In genomic region chr11:97899822-97900221, GRCm38 (mm10) we compare ENCODE assay signal across 8 mouse cellular contexts. TPM values are rescaled to one million over a fixed set of nuclear protein-coding genes. Genes with fewer than 3 reads are reported as not detected.
DNase-seq lines count a peak whose midpoint lies in the region; ATAC-seq and TF ChIP-seq lines count a peak whose summit lies in the region.

No protein-coding gene starts in this region.

- peak; percentile 79 for TF ChIP-seq CTCF in G1E (IDR thresholded peaks at IDR 0.05; ENCODE audit: low read depth, low read length)

- H3K4me3 ChIP-seq in G1E (ENCODE audit: low read depth, low read length), result no peak overlapping the region

- peaks cover 7% of the 10 kb centered on the region for H3K27me3 ChIP-seq in G1E (ENCODE audit: insufficient read depth, low read length)

- ATAC-seq in G1E (ENCODE audit: extremely low read depth, insufficient number of reproducible peaks, low FRiP score, poor library complexity, severe bottlenecking), result no peak

- H3K4me1 ChIP-seq in G1E (ENCODE audit: insufficient read depth, low read depth, low read length), result no peaks in the 10 kb centered on the region; the same call in 1 of the 2 replicates

- no peaks in the 10 kb centered on the region for H3K9me3 ChIP-seq in G1E (replicated peaks)

- DNase-seq in G1E (ENCODE audit: low spot score), result peak; percentile 55
- peak; percentile 68 for DNase-seq in c-Kit-negative CD71-positive TER-119-positive erythroid progenitor cells, embryonic 14.5 days (ENCODE audit: low read depth, low spot score)
- peak; percentile 75 for DNase-seq in fibroblast of lung, adult 2 months (ENCODE audit: low read depth)
- DNase-seq in heart, postnatal 4 days, result peak; percentile 93
- DNase-seq in layer of hippocampus, adult 8-10 months (ENCODE audit: low spot score in 2 of 2), result peak; percentile 77 to 92
- DNase-seq in lung, postnatal 14 days, result peak; percentile 96
- DNase-seq in right cerebral cortex, adult 18-20 months, result peak; percentile 85
- DNase-seq in urinary bladder, postnatal 10 days (ENCODE audit: low spot score), result peak; percentile 63

- H3K36me3 ChIP-seq in G1E (replicated peaks), result no peaks in the 10 kb centered on the region

RNA-seq across cellular contexts. Expression of gene Fbxo47, which starts 15.9 kb away (rescaled TPM):
- total RNA-seq in G1E (2014; fragmentation: Nextera tagmentation) (0.58 and 1.9 TPM in 2 replicates), G1E (2017) (0.55 and 0.70 TPM in 2 replicates)
- polyA plus RNA-seq in G1E (2012), result not detected in 2 replicates
- total RNA-seq in heart, postnatal 4 days (2021), result 1 to 10 TPM in 1 of 2 experiments, under 1 TPM in 1; 0.79 to 1.2 TPM
- total RNA-seq in layer of hippocampus, adult 8-10 months (2022), result 1 to 10 TPM; 1.9 to 4.6 (median 2.4) TPM

RNA-seq across cellular contexts. Expression of gene B230217C12Rik, which starts 59.2 kb away (rescaled TPM):
- total RNA-seq in G1E (2014; fragmentation: Nextera tagmentation) (not detected in 2 replicates), G1E (2017) (0.16 TPM in 1 of 2 replicates, not detected in the other)
- polyA plus RNA-seq in G1E (2012), result not detected in 2 replicates
- total RNA-seq in heart, postnatal 4 days (2021), result under 1 TPM; 0.77 to 0.79 TPM
- total RNA-seq in layer of hippocampus, adult 8-10 months (2022), result 10 to 100 TPM; 58.6 to 70.2 (median 68.1) TPM

Comparison
In these comparisons a context has a peak if more than half of its experiments do, and no peak if none do; other contexts are left out.
1. RNA of gene B230217C12Rik, which starts 59.2 kb away (total RNA-seq): 58.6 to 70.2 TPM in layer of hippocampus, adult 8-10 months; 0.77 to 0.79 TPM in heart, postnatal 4 days and 0.16 TPM in G1E; every median in the first group is over 10 times any median in the second.
2. Peak in every context shown above with its lines, with median percentiles within 50 percentile points of each other: DNase-seq.